Mouse (Mus musculus): ENCODE measurements around the gene C7. TPM values are rescaled to one million over a fixed set of nuclear protein-coding genes. Genes with fewer than 3 reads are reported as not detected.

Gene C7
- total and polyA plus RNA-seq, 2 experiments from 2014 or later: 0.05 to 0.11 TPM

DNA sequence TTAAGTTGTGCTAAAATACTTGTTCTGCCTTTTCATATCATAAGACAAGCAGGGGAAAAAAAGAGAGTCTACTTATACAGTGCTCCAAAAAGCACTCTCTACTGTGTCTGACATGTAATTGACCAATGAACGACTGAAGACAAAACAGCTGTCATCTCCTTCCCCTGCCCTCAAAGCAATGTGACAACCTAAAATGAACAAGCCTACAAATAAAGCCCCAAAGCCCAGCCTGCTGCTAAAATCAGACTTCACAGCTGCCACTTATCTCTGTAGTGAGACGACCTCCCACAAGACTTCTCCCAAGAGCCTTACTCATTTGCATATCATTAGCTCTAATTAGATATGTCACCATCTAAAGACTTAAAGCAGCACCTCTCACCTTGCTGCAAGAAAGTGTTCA is 60.6 kb downstream of the C7 start:
- 7% methylated on average over 2 of the region's 2 CpGs for WGBS
- DNase-seq: no peak
- H3K4me3 ChIP-seq (ENCODE audit: low read depth, low read length): no peak overlapping the region
- H3K36me3 ChIP-seq (ENCODE audit: insufficient read depth): no peaks in the 10 kb centered on the region
- no peak overlapping the region for H3K9ac ChIP-seq
- no peak for TF ChIP-seq CTCF (IDR thresholded peaks at IDR 0.05; ENCODE audit: low read depth)
- no peaks in the 10 kb centered on the region for H3K4me1 ChIP-seq (ENCODE audit: insufficient read depth)
- peak; percentile 68 for ATAC-seq
- H3K9me3 ChIP-seq (ENCODE audit: low read length): no peaks in the 10 kb centered on the region
- no peak overlapping the region for H3K27ac ChIP-seq (ENCODE audit: low read depth, low read length)
- no peak overlapping the region for H3K4me2 ChIP-seq (ENCODE audit: low read depth)
- H3K27me3 ChIP-seq (ENCODE audit: insufficient read depth, low read length): no peaks in the 10 kb centered on the region

DNA sequence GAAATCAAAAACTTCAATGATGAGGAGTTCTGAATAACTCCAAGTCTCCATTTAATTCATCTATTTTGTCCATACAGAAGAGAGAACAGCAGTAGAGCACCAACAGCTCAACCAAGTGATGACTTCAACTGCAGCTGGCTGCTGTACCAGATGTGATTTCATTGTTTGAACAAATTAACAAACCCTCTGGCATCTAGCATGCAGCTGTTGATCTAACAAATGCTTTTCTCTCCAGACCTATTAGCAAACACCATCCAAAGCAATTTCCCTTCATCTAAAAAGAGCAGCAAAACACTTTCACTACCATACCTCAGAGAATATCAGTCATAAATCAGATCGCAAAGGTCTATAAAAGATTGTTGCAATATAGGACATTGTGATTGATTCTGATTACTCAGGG is 90.2 kb downstream of the C7 start:
- no peaks in the 10 kb centered on the region for H3K9me3 ChIP-seq (ENCODE audit: low read length)
- no peak overlapping the region for H3K27ac ChIP-seq (ENCODE audit: low read depth, low read length)
- WGBS: 88% methylated on average over 1 of the region's 1 CpGs
- no peak for TF ChIP-seq CTCF (IDR thresholded peaks at IDR 0.05; ENCODE audit: low read depth)
- no peak overlapping the region for H3K9ac ChIP-seq
- no peak overlapping the region for H3K4me2 ChIP-seq (ENCODE audit: low read depth)
- ATAC-seq (no peak), DNase-seq (no peak)
- no peak overlapping the region for H3K4me3 ChIP-seq (ENCODE audit: low read depth, low read length)
- H3K36me3 ChIP-seq (ENCODE audit: insufficient read depth): no peaks in the 10 kb centered on the region
- H3K27me3 ChIP-seq (ENCODE audit: insufficient read depth, low read length): no peaks in the 10 kb centered on the region
- H3K4me1 ChIP-seq (ENCODE audit: insufficient read depth): no peaks in the 10 kb centered on the region

Other genes starting within 250 kb of the C7 start
- not detected in 2 replicates for gene Mroh2b, start 165.0 kb downstream of the C7 start, total RNA-seq (2014; rRNA removed)
- gene Mroh2b, start 165.0 kb downstream of the C7 start, polyA plus RNA-seq (2015; fragmentation: Nextera tagmentation; extraction: Ambion mirVana): not detected in 2 replicates
- 0.29 and 0.54 TPM in 2 replicates for gene Card6, start 44.8 kb upstream of the C7 start, total RNA-seq (2014; rRNA removed)
- gene Card6, start 44.8 kb upstream of the C7 start, polyA plus RNA-seq (2015; fragmentation: Nextera tagmentation; extraction: Ambion mirVana): 0.08 and 0.41 TPM in 2 replicates
- 272 and 533 TPM in 2 replicates for gene Rpl37, start 52.9 kb upstream of the C7 start, total RNA-seq (2014; rRNA removed)
- gene Rpl37, start 52.9 kb upstream of the C7 start, polyA plus RNA-seq (2015; fragmentation: Nextera tagmentation; extraction: Ambion mirVana): 400 and 543 TPM in 2 replicates
- 19.7 and 24.1 TPM in 2 replicates for gene Prkaa1, start 80.1 kb upstream of the C7 start, total RNA-seq (2014; rRNA removed)
- 7.7 and 10.8 TPM in 2 replicates for gene Prkaa1, start 80.1 kb upstream of the C7 start, polyA plus RNA-seq (2015; fragmentation: Nextera tagmentation; extraction: Ambion mirVana)
- 47.3 and 50.0 TPM in 2 replicates for gene Ttc33, start 121.8 kb upstream of the C7 start, total RNA-seq (2014; rRNA removed)
- 42.7 and 50.8 TPM in 2 replicates for gene Ttc33, start 121.8 kb upstream of the C7 start, polyA plus RNA-seq (2015; fragmentation: Nextera tagmentation; extraction: Ambion mirVana)
- 1.5 and 2.7 TPM in 2 replicates for gene Ptger4, start 180.4 kb upstream of the C7 start, total RNA-seq (2014; rRNA removed)
- 0.65 and 1.3 TPM in 2 replicates for gene Ptger4, start 180.4 kb upstream of the C7 start, polyA plus RNA-seq (2015; fragmentation: Nextera tagmentation; extraction: Ambion mirVana)

All from forebrain, postnatal 0 days (tissue).